Mouse (Mus musculus): ENCODE results near the gene Bpifc. TPM values are rescaled to one million over a fixed set of nuclear protein-coding genes. Genes with fewer than 3 reads are reported as not detected.

The Bpifc gene
- polyA plus RNA-seq, 1 experiment from 2014 or later = not detected

DNA sequence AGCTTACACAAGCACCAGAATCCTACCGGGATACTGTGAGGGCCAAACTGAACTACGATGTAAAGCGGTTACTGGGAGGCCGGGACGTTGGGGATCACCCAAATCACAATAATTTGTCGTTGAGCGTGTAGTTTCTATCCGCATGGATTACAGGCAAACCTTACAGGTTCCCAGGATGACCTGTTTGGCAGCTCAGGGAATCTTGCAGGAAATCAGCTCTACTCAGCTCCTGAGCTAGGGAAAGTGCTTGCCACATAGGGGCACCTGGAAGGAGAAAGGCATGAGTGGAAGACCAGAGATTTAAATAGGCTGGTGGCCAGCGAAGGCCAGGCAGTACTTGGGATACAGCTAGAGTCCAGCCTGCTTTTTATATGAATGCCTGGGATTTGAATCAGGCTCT lies 17.9 kb downstream of the Bpifc start:
- no peak overlapping the region for H3K27ac ChIP-seq
- no peaks in the 10 kb centered on the region for H3K36me3 ChIP-seq (ENCODE audit: inconsistent target)
- no peak overlapping the region for H3K4me3 ChIP-seq (ENCODE audit: inconsistent target)
- 93% methylated on average over 6 of the region's 9 CpGs for WGBS (ENCODE audit: missing documents)
- H3K79me2 ChIP-seq (ENCODE audit: inconsistent target) = no peaks in the 10 kb centered on the region

GRCm38 (mm10) chr10:85992412-85992811 lies 19.3 kb downstream of the Bpifc start:
- Histone ChIP-seq H3K79me2 (ENCODE audit: inconsistent target) (no peaks in the 10 kb centered on the region), H3K4me3 (ENCODE audit: inconsistent target) (no peak overlapping the region), H3K36me3 (ENCODE audit: inconsistent target) (no peaks in the 10 kb centered on the region), H3K27ac (no peak overlapping the region)
- 23% methylated on average over 4 of the region's 4 CpGs for WGBS (ENCODE audit: missing documents)

GRCm38 (mm10) chr10:85989412-85990115 lies 22.1 kb downstream of the Bpifc start:
- Histone ChIP-seq H3K79me2 (ENCODE audit: inconsistent target) (no peaks in the 10 kb centered on the region), H3K36me3 (ENCODE audit: inconsistent target) (no peaks in the 10 kb centered on the region), H3K4me3 (ENCODE audit: inconsistent target) (no peak overlapping the region), H3K27ac (no peak overlapping the region)
- 8% methylated on average over 6 of the region's 6 CpGs for WGBS (ENCODE audit: missing documents)

GRCm38 (mm10) chr10:85972915-85973314 lies 38.8 kb downstream of the Bpifc start:
- 94% methylated on average over 4 of the region's 4 CpGs for WGBS (ENCODE audit: missing documents)

DNA sequence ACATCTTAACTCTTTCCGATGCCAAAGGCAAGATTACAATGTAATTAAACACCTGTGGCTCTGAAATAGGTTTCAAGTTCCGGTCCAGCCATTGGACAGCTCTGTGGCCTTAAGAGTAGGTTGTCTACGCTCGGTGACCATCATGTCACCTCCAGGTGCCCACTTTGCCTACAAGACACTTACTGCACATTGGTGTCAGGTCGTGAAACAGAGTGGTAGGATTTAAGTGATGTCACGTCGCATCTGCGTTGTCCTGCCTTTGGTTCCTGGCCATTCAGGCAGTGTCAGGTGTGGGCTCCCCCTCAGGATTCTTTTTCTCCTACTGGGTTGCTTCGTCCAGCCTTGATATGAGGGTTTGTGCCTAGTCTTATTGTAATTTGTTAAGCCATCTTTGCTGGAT lies 39.9 kb downstream of the Bpifc start:
- Histone ChIP-seq H3K4me3 (ENCODE audit: inconsistent target) (no peak overlapping the region), H3K27ac (no peak overlapping the region), H3K79me2 (ENCODE audit: inconsistent target) (no peaks in the 10 kb centered on the region), H3K36me3 (ENCODE audit: inconsistent target) (no peaks in the 10 kb centered on the region)
- WGBS (ENCODE audit: missing documents) = 93% methylated on average over 8 of the region's 9 CpGs

More at GRCm38 (mm10) chr10:85972915-85973314, 38.8 kb downstream of the Bpifc start:
- Histone ChIP-seq H3K36me3 (ENCODE audit: inconsistent target) (no peaks in the 10 kb centered on the region), H3K4me3 (ENCODE audit: inconsistent target) (no peak overlapping the region), H3K79me2 (ENCODE audit: inconsistent target) (no peaks in the 10 kb centered on the region), H3K27ac (no peak overlapping the region)

- WGBS (ENCODE audit: missing documents) = 40% methylated on average over 8 of the region's 8 CpGs
- H3K79me2 ChIP-seq (ENCODE audit: inconsistent target) = no peaks in the 10 kb centered on the region
- no peak overlapping the region for H3K27ac ChIP-seq
- no peaks in the 10 kb centered on the region for H3K36me3 ChIP-seq (ENCODE audit: inconsistent target)
- no peak overlapping the region for H3K4me3 ChIP-seq (ENCODE audit: inconsistent target)
Observed at GRCm38 (mm10) chr10:85969894-85970620, 41.6 kb downstream of the Bpifc start.

DNA sequence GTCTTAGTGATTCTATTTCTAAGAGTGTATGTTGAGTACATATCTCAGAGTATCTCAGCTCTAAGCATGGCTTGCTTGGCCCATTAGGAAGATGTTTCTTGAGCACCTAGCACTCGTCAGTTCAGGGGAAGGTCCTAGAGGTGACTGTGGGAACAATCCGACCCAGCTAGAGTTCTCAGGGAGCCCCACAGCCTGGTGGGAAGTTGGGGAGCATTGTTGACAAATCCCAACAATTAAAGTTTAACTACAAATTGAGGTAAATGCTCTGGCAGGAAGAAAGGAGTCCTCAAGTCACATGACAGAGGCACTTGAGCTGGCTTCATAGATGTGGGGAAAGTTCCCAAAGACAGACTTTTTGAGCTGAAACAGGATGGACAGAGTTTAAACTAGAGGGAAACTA lies 43.0 kb downstream of the Bpifc start:
- no peak overlapping the region for H3K4me3 ChIP-seq (ENCODE audit: inconsistent target)
- H3K27ac ChIP-seq = no peak overlapping the region
- H3K36me3 ChIP-seq (ENCODE audit: inconsistent target) = no peaks in the 10 kb centered on the region
- H3K79me2 ChIP-seq (ENCODE audit: inconsistent target) = no peaks in the 10 kb centered on the region
- 80% methylated on average over 1 of the region's 2 CpGs for WGBS (ENCODE audit: missing documents)

- no peaks in the 10 kb centered on the region for H3K36me3 ChIP-seq (ENCODE audit: inconsistent target)
- H3K4me3 ChIP-seq (ENCODE audit: inconsistent target) = no peak overlapping the region
- H3K79me2 ChIP-seq (ENCODE audit: inconsistent target) = no peaks in the 10 kb centered on the region
- no peak overlapping the region for H3K27ac ChIP-seq
- 14% methylated on average over 7 of the region's 7 CpGs for WGBS (ENCODE audit: missing documents)
Observed at GRCm38 (mm10) chr10:85968157-85968634, 43.5 kb downstream of the Bpifc start.

GRCm38 (mm10) chr10:85967411-85968156 lies 44.1 kb downstream of the Bpifc start:
- no peaks in the 10 kb centered on the region for H3K79me2 ChIP-seq (ENCODE audit: inconsistent target)
- WGBS (ENCODE audit: missing documents) = 82% methylated on average over 16 of the region's 17 CpGs
- H3K27ac ChIP-seq = no peak overlapping the region
- no peak overlapping the region for H3K4me3 ChIP-seq (ENCODE audit: inconsistent target)
- no peaks in the 10 kb centered on the region for H3K36me3 ChIP-seq (ENCODE audit: inconsistent target)

- no peaks in the 10 kb centered on the region for H3K36me3 ChIP-seq (ENCODE audit: inconsistent target)
- no peaks in the 10 kb centered on the region for H3K79me2 ChIP-seq (ENCODE audit: inconsistent target)
- WGBS (ENCODE audit: missing documents) = 87% methylated on average over 2 of the region's 2 CpGs
- no peak overlapping the region for H3K4me3 ChIP-seq (ENCODE audit: inconsistent target)
- no peak overlapping the region for H3K27ac ChIP-seq
Observed at GRCm38 (mm10) chr10:85966476-85966875, 45.2 kb downstream of the Bpifc start.

DNA sequence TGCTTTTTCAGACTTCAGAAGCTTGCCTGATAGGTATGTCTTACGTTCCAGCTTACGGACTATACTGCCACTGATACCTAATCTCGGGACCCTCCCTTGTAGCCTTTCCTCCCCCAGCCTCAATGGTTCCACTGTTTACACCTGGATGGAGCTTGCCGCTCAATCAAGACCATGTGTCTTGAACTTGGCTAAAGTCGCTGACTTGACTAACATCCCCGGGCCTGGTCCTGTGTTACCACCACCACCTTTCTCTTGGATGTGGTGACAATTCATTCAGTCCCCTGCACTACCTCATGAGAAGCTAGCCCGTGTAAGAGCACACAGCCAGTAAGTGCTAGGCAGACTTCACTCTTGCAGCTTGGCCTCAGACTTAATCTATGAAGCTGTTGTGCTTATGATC lies 47.4 kb downstream of the Bpifc start:
- no peak overlapping the region for H3K4me3 ChIP-seq (ENCODE audit: inconsistent target)
- H3K36me3 ChIP-seq (ENCODE audit: inconsistent target) = no peaks in the 10 kb centered on the region
- no peak overlapping the region for H3K27ac ChIP-seq
- 98% methylated on average over 7 of the region's 7 CpGs for WGBS (ENCODE audit: missing documents)
- H3K79me2 ChIP-seq (ENCODE audit: inconsistent target) = no peaks in the 10 kb centered on the region

GRCm38 (mm10) chr10:85962897-85963296 lies 48.8 kb downstream of the Bpifc start:
- no peaks in the 10 kb centered on the region for H3K36me3 ChIP-seq (ENCODE audit: inconsistent target)
- WGBS (ENCODE audit: missing documents) = 94% methylated on average over 8 of the region's 9 CpGs
- H3K79me2 ChIP-seq (ENCODE audit: inconsistent target) = no peaks in the 10 kb centered on the region
- no peak overlapping the region for H3K27ac ChIP-seq
- no peak overlapping the region for H3K4me3 ChIP-seq (ENCODE audit: inconsistent target)

- Histone ChIP-seq H3K79me2 (ENCODE audit: inconsistent target) (peaks cover 36% of the 10 kb centered on the region), H3K4me3 (ENCODE audit: inconsistent target) (peak within 1 kb of the TSS; percentile 82), H3K36me3 (ENCODE audit: inconsistent target) (peaks cover 13% of the 10 kb centered on the region; the same call in 1 of the 2 replicates), H3K27ac (peak within 1 kb of the TSS; percentile 28)
- WGBS (ENCODE audit: missing documents) = 0% methylated on average over 35 of the region's 38 CpGs
Observed at GRCm38 (mm10) chr10:85957464-85957950, 54.2 kb downstream of the Bpifc start, which contains the start of gene Rtcb. Rtcb (minus strand) TSS chr10:85957823.

DNA sequence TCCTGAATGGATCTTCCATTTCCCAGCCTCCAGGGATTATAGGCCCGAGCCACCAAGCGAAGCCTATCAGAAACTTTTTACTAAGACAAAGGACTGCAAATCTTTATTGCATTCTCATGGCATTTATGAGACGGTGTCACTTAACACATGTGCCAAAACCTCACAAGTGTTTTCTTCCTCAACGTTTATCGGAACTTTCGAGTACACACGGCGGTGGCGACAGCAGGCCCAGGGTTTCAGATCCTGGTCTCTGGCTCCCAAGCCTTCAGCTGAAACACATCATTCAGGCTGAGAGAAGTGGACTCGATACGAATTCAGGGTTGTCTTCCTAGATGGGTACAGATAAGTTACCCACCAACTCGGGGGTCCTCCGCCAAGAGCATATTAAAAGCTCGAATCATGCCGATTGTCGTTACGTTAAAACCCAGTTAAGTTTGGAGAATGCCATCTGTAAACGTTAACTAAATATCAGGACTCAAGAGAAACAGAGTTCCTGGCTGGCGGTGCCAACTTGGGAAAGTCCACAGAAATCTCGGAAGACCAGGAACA lies 54.8 kb downstream of the Bpifc start:
- Histone ChIP-seq H3K27ac (peak overlapping the region; percentile 28), H3K79me2 (ENCODE audit: inconsistent target) (peaks cover 36% of the 10 kb centered on the region), H3K4me3 (ENCODE audit: inconsistent target) (peak overlapping the region; percentile 82), H3K36me3 (ENCODE audit: inconsistent target) (peaks cover 13% of the 10 kb centered on the region; the same call in 1 of the 2 replicates)
- 1% methylated on average over 20 of the region's 20 CpGs for WGBS (ENCODE audit: missing documents)

Measured in macrophage (primary cell).